Mouse (Mus musculus) megakaryocyte-erythroid progenitor cell, adult 5-6 weeks (primary cell): ENCODE results near the gene Nlrp6. TPM values are rescaled to one million over a fixed set of nuclear protein-coding genes. Genes with fewer than 3 reads are reported as not detected.

Experiments used
- ATAC-seq: replicated peaks from 2 replicates; pipeline ENCODE4 v1.8.0; 2016; ENCODE audit warnings: mild to moderate bottlenecking, inconsistent platforms; ENCODE audit not compliant: severe bottlenecking, poor library complexity, low FRiP score, low TSS enrichment
- total RNA-seq, 2 experiments: library from RNA; stranded (forward) in 1 of 2; stranded (reverse) in 1 of 2; fragments of 200-1000, 215-1000 nt in 1 of 2; fragments of >200 nt in 1 of 2; fragmentation: Nextera tagmentation in 1 of 2; gene quantifications; 2 replicates each; pipeline ENCODE4 v1.2.3; 2014 to 2017

Gene Nlrp6
- total RNA-seq, 2 experiments from 2014 or later = 0.52 TPM; not detected in 1

- ATAC-seq = no peak
Measured at GRCm38 (mm10) chr7:140946311-140946710, 25.6 kb downstream of the Nlrp6 start.

GRCm38 (mm10) chr7:140946980-140947379, 26.3 kb downstream of the Nlrp6 start:
- ATAC-seq = 0 out of 2 replicates have a peak, but pooled peaks have one; percentile 5

- no peak for ATAC-seq
Measured at GRCm38 (mm10) chr7:140948161-140948560, 27.5 kb downstream of the Nlrp6 start.

- no peak for ATAC-seq
Measured at GRCm38 (mm10) chr7:140949255-140949654, 28.6 kb downstream of the Nlrp6 start.

GRCm38 (mm10) chr7:140949824-140950530, 29.3 kb downstream of the Nlrp6 start, which contains the start of gene Ifitm5:
Gene Ifitm5, minus strand, starts transcription at chr7:140950291.
- no peak for ATAC-seq

GRCm38 (mm10) chr7:140951051-140951450, 30.3 kb downstream of the Nlrp6 start:
- no peak for ATAC-seq

GRCm38 (mm10) chr7:140951765-140952164, 31.1 kb downstream of the Nlrp6 start:
- no peak for ATAC-seq

- no peak for ATAC-seq
Measured at GRCm38 (mm10) chr7:140952441-140952840, 31.7 kb downstream of the Nlrp6 start.

GRCm38 (mm10) chr7:140953133-140953532, 32.4 kb downstream of the Nlrp6 start:
- ATAC-seq = no peak

GRCm38 (mm10) chr7:140953800-140954732, 33.4 kb downstream of the Nlrp6 start:
- ATAC-seq = no peak

- no peak for ATAC-seq
Measured at GRCm38 (mm10) chr7:140954733-140955071, 34.0 kb downstream of the Nlrp6 start.

- peak; percentile 35 for ATAC-seq
Measured at GRCm38 (mm10) chr7:140955342-140955741, 34.6 kb downstream of the Nlrp6 start.

- ATAC-seq = peak; percentile 82
Measured at GRCm38 (mm10) chr7:140955758-140956555, 35.3 kb downstream of the Nlrp6 start, which contains the start of the genes Gm45717 and Ifitm2. Gene Gm45717, minus strand, starts transcription at chr7:140955937. Gene Ifitm2, minus strand, starts transcription at chr7:140955987.

- ATAC-seq = no peak
Measured at GRCm38 (mm10) chr7:140956556-140956869, 35.8 kb downstream of the Nlrp6 start.

GRCm38 (mm10) chr7:140959181-140959901, 38.6 kb downstream of the Nlrp6 start:
- 0 out of 2 replicates have a peak, but pooled peaks have one; percentile 40 for ATAC-seq

- ATAC-seq = no peak
Measured at GRCm38 (mm10) chr7:140960026-140960425, 39.3 kb downstream of the Nlrp6 start.

- no peak for ATAC-seq
Measured at GRCm38 (mm10) chr7:140961416-140961815, 40.7 kb downstream of the Nlrp6 start.

GRCm38 (mm10) chr7:140962733-140963132, 42.0 kb downstream of the Nlrp6 start:
- ATAC-seq = no peak

- no peak for ATAC-seq
Measured at GRCm38 (mm10) chr7:140966921-140967320, 46.2 kb downstream of the Nlrp6 start, which contains the start of gene Ifitm1. Gene Ifitm1, plus strand, starts transcription at chr7:140967221.
